Mouse (Mus musculus): Measurements from ENCODE around the gene Col19a1. TPM values are rescaled to one million over a fixed set of nuclear protein-coding genes. Genes with fewer than 3 reads are reported as not detected.

Gene Col19a1
- polyA plus RNA-seq, 1 experiment, result 3.3 TPM

GRCm38 (mm10) chr1:24300700-24301099, 286.6 kb downstream of the Col19a1 start:
- no peak for TF ChIP-seq CTCF (IDR thresholded peaks at IDR 0.05; ENCODE audit: borderline replicate concordance, insufficient read depth, low read depth, low read length)
- no peak for TF ChIP-seq POLR2A (IDR thresholded peaks at IDR 0.05; ENCODE audit: borderline replicate concordance, insufficient read depth, low read length)
- WGBS, result 97% methylated on average over 3 of the region's 3 CpGs

DNA sequence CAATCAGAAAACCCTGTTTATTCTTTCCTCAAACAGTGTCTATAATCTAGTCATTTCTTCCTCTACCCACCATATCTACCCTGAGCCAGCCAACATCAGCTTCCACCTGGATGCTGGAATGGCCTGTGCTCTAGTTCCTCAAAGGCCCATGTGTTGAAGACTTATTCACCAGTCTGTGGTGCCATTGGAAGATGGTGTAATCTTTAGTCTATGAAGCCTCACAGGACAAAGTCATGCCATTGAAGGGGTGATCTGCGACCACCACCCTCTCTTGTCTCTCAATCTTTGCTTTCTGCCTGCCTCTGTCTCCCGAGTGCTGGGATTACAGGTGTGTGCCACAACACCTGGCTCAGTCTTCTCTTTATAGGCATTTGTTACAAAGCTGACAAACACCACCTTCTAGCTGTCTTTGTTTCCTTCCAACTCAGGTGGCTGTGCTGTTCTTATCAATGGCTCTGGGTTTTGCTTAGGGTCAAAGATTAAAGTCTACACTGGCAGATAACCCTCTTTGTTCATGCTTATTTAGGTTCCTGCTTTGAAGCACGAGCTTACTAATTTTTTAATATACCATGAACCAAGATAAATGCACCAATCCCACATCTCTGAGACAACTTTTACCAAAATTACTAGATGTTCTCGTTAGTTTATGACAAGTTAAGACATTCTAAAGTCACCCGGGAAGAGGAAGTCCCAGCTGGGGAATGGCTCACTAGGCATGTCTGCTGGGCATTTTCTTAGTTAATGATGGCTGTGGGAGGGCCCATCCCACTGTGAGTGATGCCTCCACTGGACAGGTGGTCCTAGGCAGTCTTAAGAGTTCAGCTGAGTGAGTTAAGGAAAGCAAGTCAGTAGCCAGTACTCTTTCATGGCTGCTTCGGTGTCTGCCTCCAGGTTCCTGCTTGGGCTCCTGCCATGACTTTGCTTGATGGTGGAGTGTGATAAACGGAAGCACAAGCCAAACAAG, 292.0 kb downstream of the Col19a1 start:
- DNase-seq, result no peak
- H3K4me3 ChIP-seq (replicated peaks; ENCODE audit: insufficient read depth, low read depth, low read length), result no peak overlapping the region
- no peaks in the 10 kb centered on the region for H3K27me3 ChIP-seq (ENCODE audit: control insufficient read depth, insufficient read depth, low read length)
- TF ChIP-seq POLR2A (IDR thresholded peaks at IDR 0.05; ENCODE audit: borderline replicate concordance, insufficient read depth, low read length), result no peak
- TF ChIP-seq CTCF (IDR thresholded peaks at IDR 0.05; ENCODE audit: borderline replicate concordance, insufficient read depth, low read depth, low read length), result no peak
- 77% methylated on average over 7 of the region's 7 CpGs for WGBS
- H3K4me1 ChIP-seq (ENCODE audit: control insufficient read depth, insufficient read depth, low read length), result no peaks in the 10 kb centered on the region
- no peak overlapping the region for H3K27ac ChIP-seq (ENCODE audit: insufficient read depth, low read length)

More at GRCm38 (mm10) chr1:24300700-24301099, 286.6 kb downstream of the Col19a1 start:
- H3K27me3 ChIP-seq (ENCODE audit: control insufficient read depth, insufficient read depth, low read length), result no peaks in the 10 kb centered on the region
- DNase-seq, result no peak
- H3K4me1 ChIP-seq (ENCODE audit: control insufficient read depth, insufficient read depth, low read length), result no peaks in the 10 kb centered on the region
- no peak overlapping the region for H3K4me3 ChIP-seq (replicated peaks; ENCODE audit: insufficient read depth, low read depth, low read length)
- no peak overlapping the region for H3K27ac ChIP-seq (ENCODE audit: insufficient read depth, low read length)

GRCm38 (mm10) chr1:24292515-24292914, 294.8 kb downstream of the Col19a1 start:
- 81% methylated on average over 2 of the region's 2 CpGs for WGBS
- no peaks in the 10 kb centered on the region for H3K4me1 ChIP-seq (ENCODE audit: control insufficient read depth, insufficient read depth, low read length)
- TF ChIP-seq CTCF (IDR thresholded peaks at IDR 0.05; ENCODE audit: borderline replicate concordance, insufficient read depth, low read depth, low read length) (no peak), POLR2A (IDR thresholded peaks at IDR 0.05; ENCODE audit: borderline replicate concordance, insufficient read depth, low read length) (no peak)
- no peak overlapping the region for H3K27ac ChIP-seq (ENCODE audit: insufficient read depth, low read length)
- no peak overlapping the region for H3K4me3 ChIP-seq (replicated peaks; ENCODE audit: insufficient read depth, low read depth, low read length)
- no peaks in the 10 kb centered on the region for H3K27me3 ChIP-seq (ENCODE audit: control insufficient read depth, insufficient read depth, low read length)
- no peak for DNase-seq

DNA sequence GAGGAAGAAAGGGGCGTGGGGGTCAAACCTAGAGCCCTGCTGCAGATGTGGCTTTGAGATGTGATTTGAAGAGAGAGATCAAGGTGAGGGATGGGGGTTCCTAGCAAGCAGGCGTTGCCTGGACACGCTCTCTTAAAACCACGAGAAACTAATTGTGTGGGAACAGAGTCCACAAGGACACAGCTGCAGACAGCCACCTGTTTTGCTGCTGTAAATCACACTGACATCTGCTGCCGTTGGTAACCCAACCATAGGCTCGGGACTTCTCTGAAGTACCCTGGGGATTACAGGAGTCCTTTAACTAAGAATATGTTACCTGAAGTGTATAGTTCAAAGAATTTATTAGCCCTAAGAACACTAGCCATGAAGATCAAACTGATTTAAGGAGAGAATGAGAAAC, 300.9 kb downstream of the Col19a1 start:
- TF ChIP-seq CTCF (IDR thresholded peaks at IDR 0.05; ENCODE audit: borderline replicate concordance, insufficient read depth, low read depth, low read length), result no peak
- no peak for TF ChIP-seq POLR2A (IDR thresholded peaks at IDR 0.05; ENCODE audit: borderline replicate concordance, insufficient read depth, low read length)
- no peak for DNase-seq
- 42% methylated on average over 6 of the region's 6 CpGs for WGBS
- no peaks in the 10 kb centered on the region for H3K27me3 ChIP-seq (ENCODE audit: control insufficient read depth, insufficient read depth, low read length)
- no peak overlapping the region for H3K4me3 ChIP-seq (replicated peaks; ENCODE audit: insufficient read depth, low read depth, low read length)
- no peak overlapping the region for H3K27ac ChIP-seq (ENCODE audit: insufficient read depth, low read length)
- no peaks in the 10 kb centered on the region for H3K4me1 ChIP-seq (ENCODE audit: control insufficient read depth, insufficient read depth, low read length)

GRCm38 (mm10) chr1:24267022-24267421, 320.2 kb downstream of the Col19a1 start:
- DNase-seq, result no peak
- H3K4me3 ChIP-seq (replicated peaks; ENCODE audit: insufficient read depth, low read depth, low read length), result no peak overlapping the region
- WGBS, result 60% methylated on average over 3 of the region's 3 CpGs
- H3K4me1 ChIP-seq (ENCODE audit: control insufficient read depth, insufficient read depth, low read length), result no peaks in the 10 kb centered on the region
- H3K27me3 ChIP-seq (ENCODE audit: control insufficient read depth, insufficient read depth, low read length), result no peaks in the 10 kb centered on the region
- TF ChIP-seq CTCF (IDR thresholded peaks at IDR 0.05; ENCODE audit: borderline replicate concordance, insufficient read depth, low read depth, low read length) (no peak), POLR2A (IDR thresholded peaks at IDR 0.05; ENCODE audit: borderline replicate concordance, insufficient read depth, low read length) (no peak)
- no peak overlapping the region for H3K27ac ChIP-seq (ENCODE audit: insufficient read depth, low read length)

DNA sequence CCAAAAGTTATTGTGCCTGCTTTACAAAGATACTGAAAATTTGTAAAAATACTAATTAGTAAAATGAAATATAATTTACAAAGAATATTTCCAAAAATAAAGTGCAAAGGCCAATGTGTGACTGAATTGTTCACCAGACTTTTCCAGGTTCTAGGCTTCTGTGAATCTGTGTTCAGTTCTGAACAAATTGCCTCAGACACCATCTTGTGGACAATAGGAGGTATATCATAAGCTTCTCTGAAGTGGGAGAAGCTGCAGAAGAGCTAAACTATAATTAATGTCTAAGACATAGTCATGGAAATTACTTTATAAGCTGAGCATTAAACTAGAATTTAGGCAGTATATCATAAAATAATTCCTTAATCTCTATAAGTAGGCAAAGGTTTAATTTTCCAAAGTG, 326.1 kb downstream of the Col19a1 start:
- TF ChIP-seq POLR2A (IDR thresholded peaks at IDR 0.05; ENCODE audit: borderline replicate concordance, insufficient read depth, low read length) (no peak), CTCF (IDR thresholded peaks at IDR 0.05; ENCODE audit: borderline replicate concordance, insufficient read depth, low read depth, low read length) (no peak)
- Histone ChIP-seq H3K4me1 (ENCODE audit: control insufficient read depth, insufficient read depth, low read length) (no peaks in the 10 kb centered on the region), H3K27ac (ENCODE audit: insufficient read depth, low read length) (no peak overlapping the region), H3K4me3 (replicated peaks; ENCODE audit: insufficient read depth, low read depth, low read length) (no peak overlapping the region), H3K27me3 (ENCODE audit: control insufficient read depth, insufficient read depth, low read length) (no peaks in the 10 kb centered on the region)
- no peak for DNase-seq

- WGBS, result 83% methylated on average over 6 of the region's 6 CpGs
- H3K4me1 ChIP-seq (ENCODE audit: control insufficient read depth, insufficient read depth, low read length), result no peaks in the 10 kb centered on the region
- no peak for DNase-seq
- no peak overlapping the region for H3K4me3 ChIP-seq (replicated peaks; ENCODE audit: insufficient read depth, low read depth, low read length)
- H3K27ac ChIP-seq (ENCODE audit: insufficient read depth, low read length), result no peak overlapping the region
- no peaks in the 10 kb centered on the region for H3K27me3 ChIP-seq (ENCODE audit: control insufficient read depth, insufficient read depth, low read length)
- TF ChIP-seq POLR2A (IDR thresholded peaks at IDR 0.05; ENCODE audit: borderline replicate concordance, insufficient read depth, low read length), result no peak
- no peak for TF ChIP-seq CTCF (IDR thresholded peaks at IDR 0.05; ENCODE audit: borderline replicate concordance, insufficient read depth, low read depth, low read length)
These were observed 327.9 kb downstream of the Col19a1 start for GRCm38 (mm10) chr1:24259419-24259818.

- 39% methylated on average over 5 of the region's 5 CpGs for WGBS
- DNase-seq, result no peak
- Histone ChIP-seq H3K27me3 (ENCODE audit: control insufficient read depth, insufficient read depth, low read length) (no peaks in the 10 kb centered on the region), H3K27ac (ENCODE audit: insufficient read depth, low read length) (no peak overlapping the region), H3K4me3 (replicated peaks; ENCODE audit: insufficient read depth, low read depth, low read length) (no peak overlapping the region), H3K4me1 (ENCODE audit: control insufficient read depth, insufficient read depth, low read length) (no peaks in the 10 kb centered on the region)
- TF ChIP-seq CTCF (IDR thresholded peaks at IDR 0.05; ENCODE audit: borderline replicate concordance, insufficient read depth, low read depth, low read length), result no peak
- no peak for TF ChIP-seq POLR2A (IDR thresholded peaks at IDR 0.05; ENCODE audit: borderline replicate concordance, insufficient read depth, low read length)
These were observed 329.3 kb downstream of the Col19a1 start for GRCm38 (mm10) chr1:24257961-24258360.
